Mouse (Mus musculus) limb, embryonic 13.5 days (tissue): ENCODE results near the gene Pfn1. TPM values are rescaled to one million over a fixed set of nuclear protein-coding genes. Genes with fewer than 3 reads are reported as not detected.

ENCODE experiments used
- ATAC-seq: fragments of 200-750 bp; cut with Nextera tagmentation; 2 replicates; pipeline ENCODE4 v1.8.0; 2017; ENCODE audit warnings: low read depth, moderate number of reproducible peaks, moderate TSS enrichment; ENCODE audit not compliant: low FRiP score
- H3K27ac ChIP-seq: fragments of 300-500 bp; sonication (generic); 2 replicates; pipeline ENCODE4 v1.5.1; 2015; ENCODE audit warnings: inconsistent platforms, mild to moderate bottlenecking, moderate library complexity
- H3K27me3 ChIP-seq: fragments of 300-500 bp; sonication (generic); 2 replicates; pipeline ENCODE4 v1.6.1; 2015; ENCODE audit warnings: mild to moderate bottlenecking, inconsistent platforms
- H3K36me3 ChIP-seq: fragments of 300-500 bp; sonication (generic); 2 replicates; pipeline ENCODE4 v1.6.1; 2015; ENCODE audit warnings: inconsistent platforms, mild to moderate bottlenecking, moderate library complexity
- H3K4me1 ChIP-seq: fragments of 300-500 bp; sonication (generic); 2 replicates; pipeline ENCODE4 v1.6.1; 2015; ENCODE audit warnings: inconsistent platforms
- H3K4me2 ChIP-seq: fragments of 300-500 bp; sonication (generic); replicated peaks from 2 replicates; pipeline ENCODE4 v1.6.1; 2015; ENCODE audit warnings: inconsistent platforms, mild to moderate bottlenecking, moderate library complexity
- H3K4me3 ChIP-seq: fragments of 300-500 bp; sonication (generic); 2 replicates; pipeline ENCODE4 v1.5.1; 2015; ENCODE audit warnings: moderate library complexity, mild to moderate bottlenecking, inconsistent platforms
- H3K9ac ChIP-seq: fragments of 300-500 bp; sonication (generic); 2 replicates; pipeline ENCODE4 v1.6.1; 2015; ENCODE audit warnings: mild to moderate bottlenecking, inconsistent platforms
- H3K9me3 ChIP-seq: fragments of 300-500 bp; sonication (generic); 2 replicates; pipeline ENCODE4 v1.6.1; 2016; ENCODE audit warnings: inconsistent platforms
- WGBS: fragments of 180-500 bp; shearing (Covaris S2); methylation state at CpG from one replicate; pipeline ENCODE4 v1.1.7; 2015; 5-methylcytosine and 5-hydroxymethylcytosine counted together
- polyA plus RNA-seq: library from polyadenylated mRNA; unstranded; fragments of >200 nt; fragmentation: Nextera tagmentation; extraction: Ambion mirVana; gene quantifications from 2 replicates; pipeline ENCODE4 v1.2.1, GENCODE M21; 2015

Gene Pfn1
- polyA plus RNA-seq, 1 experiment from 2014 or later, result 1,674 TPM

- H3K4me3 ChIP-seq, result peak overlapping the region; percentile 100
- peaks cover 64% of the 10 kb centered on the region for H3K4me1 ChIP-seq
- WGBS, result 46% methylated on average over 12 of the region's 12 CpGs
- H3K27me3 ChIP-seq, result no peaks in the 10 kb centered on the region
- H3K27ac ChIP-seq, result peak overlapping the region; percentile 98
- peaks cover 50% of the 10 kb centered on the region for H3K36me3 ChIP-seq
- no peaks in the 10 kb centered on the region for H3K9me3 ChIP-seq
- H3K9ac ChIP-seq, result peak overlapping the region; percentile 99
- no peak for ATAC-seq
- peak overlapping the region; percentile 97 for H3K4me2 ChIP-seq
Measured at GRCm38 (mm10) chr11:70652029-70652883, 2.2 kb downstream of the Pfn1 start.

GRCm38 (mm10) chr11:70651391-70651790, 3.1 kb downstream of the Pfn1 start:
- peaks cover 56% of the 10 kb centered on the region for H3K4me1 ChIP-seq
- H3K9ac ChIP-seq, result peak overlapping the region; percentile 14; the same call in 1 of the 2 replicates
- ATAC-seq, result no peak
- peaks cover 50% of the 10 kb centered on the region for H3K36me3 ChIP-seq
- H3K9me3 ChIP-seq, result no peaks in the 10 kb centered on the region
- H3K27ac ChIP-seq, result no peak overlapping the region
- peak overlapping the region; percentile 97 for H3K4me2 ChIP-seq
- H3K27me3 ChIP-seq, result no peaks in the 10 kb centered on the region
- 76% methylated on average over 2 of the region's 2 CpGs for WGBS
- H3K4me3 ChIP-seq, result peak overlapping the region; percentile 100

GRCm38 (mm10) chr11:70650322-70651175, 3.9 kb downstream of the Pfn1 start:
- ATAC-seq, result no peak
- no peak overlapping the region for H3K27ac ChIP-seq
- peaks cover 56% of the 10 kb centered on the region for H3K4me1 ChIP-seq
- WGBS, result 76% methylated on average over 12 of the region's 12 CpGs
- no peaks in the 10 kb centered on the region for H3K9me3 ChIP-seq
- H3K27me3 ChIP-seq, result no peaks in the 10 kb centered on the region
- peak overlapping the region; percentile 100; the same call in 1 of the 2 replicates for H3K4me3 ChIP-seq
- peaks cover 54% of the 10 kb centered on the region for H3K36me3 ChIP-seq
- no peak overlapping the region for H3K9ac ChIP-seq
- H3K4me2 ChIP-seq, result peak overlapping the region; percentile 97

- WGBS, result 74% methylated on average over 8 of the region's 8 CpGs
- H3K9ac ChIP-seq, result peak overlapping the region; percentile 92; the same call in 1 of the 2 replicates
- no peak for ATAC-seq
- H3K36me3 ChIP-seq, result peaks cover 67% of the 10 kb centered on the region
- no peaks in the 10 kb centered on the region for H3K9me3 ChIP-seq
- peak overlapping the region; percentile 91 for H3K4me3 ChIP-seq
- peaks cover 61% of the 10 kb centered on the region for H3K4me1 ChIP-seq
- no peaks in the 10 kb centered on the region for H3K27me3 ChIP-seq
- no peak overlapping the region for H3K27ac ChIP-seq
- peak overlapping the region; percentile 99 for H3K4me2 ChIP-seq
Measured at GRCm38 (mm10) chr11:70649185-70649734, 5.2 kb downstream of the Pfn1 start.

- H3K9ac ChIP-seq, result peak overlapping the region; percentile 92
- ATAC-seq, result no peak
- peaks cover 61% of the 10 kb centered on the region for H3K4me1 ChIP-seq
- 82% methylated on average over 4 of the region's 4 CpGs for WGBS
- H3K36me3 ChIP-seq, result peaks cover 71% of the 10 kb centered on the region
- H3K27me3 ChIP-seq, result no peaks in the 10 kb centered on the region
- H3K4me2 ChIP-seq, result peak overlapping the region; percentile 99
- H3K4me3 ChIP-seq, result peak overlapping the region; percentile 91
- H3K27ac ChIP-seq, result no peak overlapping the region
- no peaks in the 10 kb centered on the region for H3K9me3 ChIP-seq
Measured at GRCm38 (mm10) chr11:70648512-70648911, 5.9 kb downstream of the Pfn1 start.

- Histone ChIP-seq H3K4me2 (peak overlapping the region; percentile 99), H3K36me3 (peaks cover 71% of the 10 kb centered on the region), H3K4me1 (peaks cover 58% of the 10 kb centered on the region), H3K9me3 (no peaks in the 10 kb centered on the region), H3K4me3 (peak overlapping the region; percentile 91), H3K27ac (peak overlapping the region; percentile 90), H3K9ac (peak overlapping the region; percentile 92), H3K27me3 (no peaks in the 10 kb centered on the region)
- 5% methylated on average over 28 of the region's 28 CpGs for WGBS
- no peak for ATAC-seq
Measured at GRCm38 (mm10) chr11:70647716-70648420, 6.6 kb downstream of the Pfn1 start.

- Histone ChIP-seq H3K9ac (peak within 1 kb of the TSS; percentile 92), H3K36me3 (peaks cover 65% of the 10 kb centered on the region), H3K4me3 (peak within 1 kb of the TSS; percentile 91), H3K27ac (peak within 1 kb of the TSS; percentile 91), H3K4me1 (peaks cover 49% of the 10 kb centered on the region), H3K27me3 (no peaks in the 10 kb centered on the region), H3K4me2 (peak within 1 kb of the TSS; percentile 99), H3K9me3 (no peaks in the 10 kb centered on the region)
- under 1% methylated on average over 63 of the region's 63 CpGs for WGBS
- ATAC-seq, result peak; percentile 89
Measured at GRCm38 (mm10) chr11:70646691-70647650, 7.5 kb downstream of the Pfn1 start, which contains the start of the genes Rnf167 and Slc25a11. TSS of gene Rnf167 (plus strand) at chr11:70647235. TSS of gene Slc25a11 (minus strand) at chr11:70647479.

GRCm38 (mm10) chr11:70646259-70646555, 8.2 kb downstream of the Pfn1 start:
- Histone ChIP-seq H3K4me1 (peaks cover 43% of the 10 kb centered on the region), H3K9me3 (no peaks in the 10 kb centered on the region), H3K4me2 (peak overlapping the region; percentile 77), H3K4me3 (peak overlapping the region; percentile 91), H3K27ac (peak overlapping the region; percentile 91), H3K9ac (peak overlapping the region; percentile 88), H3K36me3 (peaks cover 57% of the 10 kb centered on the region), H3K27me3 (no peaks in the 10 kb centered on the region)
- WGBS, result 32% methylated on average over 3 of the region's 3 CpGs
- no peak for ATAC-seq

- no peak for ATAC-seq
- Histone ChIP-seq H3K4me1 (peaks cover 37% of the 10 kb centered on the region), H3K4me3 (peak overlapping the region; percentile 91), H3K4me2 (peak overlapping the region; percentile 77), H3K36me3 (peaks cover 52% of the 10 kb centered on the region), H3K9me3 (no peaks in the 10 kb centered on the region), H3K9ac (peak overlapping the region; percentile 88), H3K27me3 (no peaks in the 10 kb centered on the region), H3K27ac (peak overlapping the region; percentile 91)
- 90% methylated on average over 12 of the region's 12 CpGs for WGBS
Measured at GRCm38 (mm10) chr11:70645461-70646258, 8.8 kb downstream of the Pfn1 start.

- Histone ChIP-seq H3K4me3 (no peak overlapping the region), H3K9ac (no peak overlapping the region), H3K36me3 (peaks cover 42% of the 10 kb centered on the region), H3K27ac (no peak overlapping the region), H3K4me1 (peaks cover 31% of the 10 kb centered on the region), H3K4me2 (no peak overlapping the region), H3K27me3 (no peaks in the 10 kb centered on the region), H3K9me3 (no peaks in the 10 kb centered on the region)
- WGBS, result 97% methylated on average over 8 of the region's 8 CpGs
- ATAC-seq, result no peak
Measured at GRCm38 (mm10) chr11:70644564-70645103, 9.8 kb downstream of the Pfn1 start.
